Mouse (Mus musculus): ENCODE data around the gene Ahdc1.

Gene Ahdc1

DNA sequence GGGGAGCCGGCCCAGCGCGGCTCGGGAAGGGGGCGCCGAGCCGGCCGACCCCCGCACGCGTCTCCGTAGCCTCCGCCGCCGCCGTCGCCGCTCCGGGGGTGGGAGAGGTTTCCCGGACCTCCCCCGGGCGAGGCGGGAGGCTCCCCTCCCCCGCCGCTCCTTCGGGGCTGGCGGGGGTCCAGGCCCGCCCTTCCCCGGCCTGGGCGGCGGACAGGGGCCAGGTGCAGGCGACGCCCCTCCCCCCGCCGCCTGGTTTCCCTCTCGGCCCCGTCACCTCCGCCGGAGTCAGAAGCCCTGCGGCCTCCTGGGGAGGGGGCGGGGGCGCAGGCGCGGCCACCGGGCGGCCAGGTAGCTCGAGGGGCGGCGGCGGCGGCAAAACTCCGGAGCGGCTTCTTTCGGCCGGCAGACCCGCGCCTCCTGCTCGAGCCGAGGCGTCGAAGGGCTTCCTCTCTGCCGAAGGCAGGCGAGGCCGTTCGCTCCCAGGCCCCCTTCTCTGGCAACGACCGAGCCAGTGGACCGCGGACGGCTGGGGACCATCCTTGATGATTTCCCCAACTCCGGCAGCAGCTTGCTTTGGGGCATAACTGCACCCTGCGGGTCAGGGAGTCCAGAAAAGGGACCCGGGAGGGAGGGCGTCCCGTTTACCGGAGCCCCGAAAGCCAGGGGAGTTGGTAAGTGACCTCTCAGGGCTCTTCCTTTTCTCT, 28.2 kb downstream of the Ahdc1 start:
- no peak for DNase-seq (ENCODE audit: low read depth)

DNA sequence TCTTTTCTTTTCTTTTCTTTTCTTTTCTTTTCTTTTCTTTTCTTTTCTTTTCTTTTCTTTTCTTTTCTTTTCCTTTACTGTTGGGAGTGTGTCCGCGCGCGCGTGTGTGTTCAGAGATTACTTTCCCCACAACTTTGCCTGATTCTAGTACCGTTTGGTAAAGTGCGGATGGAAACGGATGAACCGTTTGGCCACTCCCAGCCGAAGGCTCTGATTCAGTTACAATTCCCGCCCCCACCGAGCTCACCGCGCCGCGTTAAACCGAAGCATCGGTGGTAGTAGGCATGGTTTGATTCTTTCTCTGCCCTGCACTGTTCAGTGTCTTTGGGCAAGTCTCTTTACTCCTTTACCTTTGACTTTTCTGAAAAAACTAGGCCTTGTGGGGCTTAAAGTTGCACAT, 28.8 kb downstream of the Ahdc1 start:
- DNase-seq (ENCODE audit: low read depth): no peak

DNA sequence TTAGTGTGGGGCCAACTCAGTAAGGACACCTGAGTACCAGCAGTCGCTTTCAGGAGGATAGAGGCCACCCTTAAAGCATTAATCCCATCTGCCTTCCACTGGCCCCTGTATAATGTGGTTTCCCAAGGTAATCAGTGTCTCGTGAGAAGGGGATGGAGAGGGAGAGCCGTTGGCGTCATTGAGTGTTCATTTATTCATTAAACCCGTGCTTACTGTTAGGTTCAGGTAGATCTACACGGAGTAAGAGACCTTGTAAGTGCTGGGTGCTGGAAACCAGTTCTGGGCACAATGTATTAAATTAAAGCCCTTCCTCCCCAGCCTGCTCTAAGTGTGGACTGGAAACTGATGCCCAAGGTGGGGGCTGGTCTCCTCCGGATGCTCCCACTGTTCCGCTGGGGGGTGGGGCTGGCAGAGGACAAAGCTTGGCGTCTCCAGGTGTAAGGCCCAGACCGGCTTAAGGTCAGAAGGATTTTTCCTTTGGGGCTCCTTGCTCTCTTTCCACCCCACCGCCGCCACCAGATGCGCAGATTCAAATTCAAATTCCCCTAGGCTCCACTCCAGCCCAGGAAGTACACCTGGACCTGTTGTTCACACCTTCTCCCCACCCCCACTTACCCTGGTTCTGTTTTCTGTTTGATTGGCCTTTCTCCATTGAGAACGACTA, 29.3 kb downstream of the Ahdc1 start:
- no peak for DNase-seq (ENCODE audit: low read depth)

DNA sequence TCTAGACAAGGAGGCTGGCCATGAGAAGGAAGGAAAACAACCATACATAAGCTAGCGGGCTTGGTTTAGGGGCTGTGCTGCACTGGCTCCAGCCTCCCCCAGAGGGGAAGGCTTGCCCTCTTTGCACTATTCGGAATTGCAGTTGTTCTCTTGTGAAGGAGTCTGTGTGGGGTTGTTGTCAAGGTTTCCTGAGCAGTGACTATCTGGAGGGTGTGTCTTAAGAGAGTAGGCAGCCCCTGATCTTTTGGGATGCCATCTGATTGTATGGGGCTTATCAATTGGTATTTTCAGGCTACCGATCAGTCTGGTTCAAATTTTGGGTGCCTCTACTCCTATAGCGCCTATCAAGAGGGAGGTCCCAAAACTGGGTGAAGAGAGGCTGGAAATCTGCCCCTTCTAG, 31.2 kb downstream of the Ahdc1 start:
- no peak for DNase-seq (ENCODE audit: low read depth)

DNA sequence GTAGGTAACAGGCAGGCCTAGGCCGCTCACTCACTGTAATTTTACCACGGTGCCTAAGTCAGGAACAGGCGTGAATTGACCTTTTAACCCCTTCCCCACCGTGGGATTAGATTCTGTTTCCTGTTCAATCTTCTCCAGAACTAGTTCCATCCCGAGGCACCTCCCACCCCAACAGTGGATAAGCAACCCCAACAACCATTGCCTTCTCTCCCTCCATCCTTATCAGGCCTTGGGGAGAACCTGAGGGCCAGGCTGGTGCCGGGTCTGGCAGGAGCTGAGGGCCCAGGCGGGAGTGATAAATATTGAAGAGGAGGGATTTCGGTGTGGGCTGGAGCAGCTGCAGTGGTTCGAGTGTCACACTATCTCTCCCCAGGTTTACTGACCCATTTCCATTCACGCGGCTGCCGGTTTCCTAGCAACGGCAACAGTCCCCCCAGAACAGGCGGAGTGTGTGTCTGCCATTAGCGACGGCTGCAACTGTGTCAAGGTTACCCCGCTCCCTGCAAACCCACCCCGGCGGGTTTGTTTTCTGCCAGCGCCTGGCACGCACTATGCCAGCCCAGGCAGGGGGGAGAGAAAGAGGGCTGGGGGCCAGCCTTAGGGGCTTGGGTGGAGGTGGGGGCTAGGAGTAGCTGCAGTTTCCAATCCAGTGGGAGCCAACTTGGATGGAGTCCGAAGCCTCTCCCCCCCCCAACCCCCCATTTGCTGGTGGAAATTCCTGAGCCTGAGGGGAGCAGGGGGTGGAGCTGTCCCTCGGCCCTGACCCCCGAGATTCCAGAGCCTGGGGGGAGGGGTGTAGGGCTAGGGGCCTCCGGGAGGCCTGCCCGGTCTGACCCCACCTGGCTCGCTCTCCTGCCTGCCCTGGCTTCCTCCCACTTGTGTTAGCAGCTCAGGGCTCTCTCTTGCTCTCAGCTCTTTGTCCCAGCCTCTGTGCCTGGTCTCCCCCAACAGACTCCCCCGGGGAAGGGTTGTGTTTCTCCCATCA, 31.9 kb downstream of the Ahdc1 start:
- DNase-seq (ENCODE audit: low read depth): no peak

DNA sequence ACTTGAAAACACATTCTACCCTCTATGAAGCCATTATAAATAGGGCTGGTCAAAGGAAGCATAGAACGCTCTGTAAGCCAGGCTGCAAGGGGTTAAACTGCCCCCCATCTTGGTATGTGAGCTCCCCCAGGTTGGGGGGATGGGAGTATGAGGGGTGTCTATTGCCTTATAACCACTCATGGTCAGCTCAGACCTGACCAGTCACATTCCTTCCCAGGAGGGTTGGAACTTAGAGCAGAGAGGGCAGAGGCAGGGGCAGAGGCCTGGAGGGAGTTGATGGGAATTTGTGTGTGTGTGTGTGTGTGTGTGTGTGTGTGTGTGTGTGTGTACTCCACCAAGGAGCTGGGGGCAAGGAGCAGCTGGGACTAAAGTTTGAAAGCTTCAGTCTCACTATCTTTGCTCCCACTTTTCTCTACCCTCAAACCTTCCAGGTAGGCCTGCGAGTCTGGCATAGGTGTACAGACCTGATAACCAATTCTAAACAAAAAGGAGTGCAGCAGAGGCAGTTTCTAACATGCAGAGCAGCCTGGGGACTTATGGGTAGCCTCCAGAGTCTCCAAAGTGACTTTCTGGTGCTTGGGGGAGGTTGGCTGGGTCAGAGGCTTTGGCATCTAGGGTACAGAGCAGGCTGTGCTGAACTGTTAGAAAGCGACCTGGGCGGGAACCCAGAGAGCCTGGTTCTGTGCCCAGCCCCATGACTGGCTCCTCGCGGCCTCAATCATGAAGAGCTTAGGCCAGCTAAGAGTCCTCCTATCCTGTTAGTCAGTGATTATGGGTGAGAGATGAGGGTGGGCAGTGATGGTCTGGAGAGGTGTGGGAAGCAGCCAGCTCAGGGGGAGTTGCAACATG, 33.0 kb downstream of the Ahdc1 start:
- DNase-seq (ENCODE audit: low read depth): no peak

DNA sequence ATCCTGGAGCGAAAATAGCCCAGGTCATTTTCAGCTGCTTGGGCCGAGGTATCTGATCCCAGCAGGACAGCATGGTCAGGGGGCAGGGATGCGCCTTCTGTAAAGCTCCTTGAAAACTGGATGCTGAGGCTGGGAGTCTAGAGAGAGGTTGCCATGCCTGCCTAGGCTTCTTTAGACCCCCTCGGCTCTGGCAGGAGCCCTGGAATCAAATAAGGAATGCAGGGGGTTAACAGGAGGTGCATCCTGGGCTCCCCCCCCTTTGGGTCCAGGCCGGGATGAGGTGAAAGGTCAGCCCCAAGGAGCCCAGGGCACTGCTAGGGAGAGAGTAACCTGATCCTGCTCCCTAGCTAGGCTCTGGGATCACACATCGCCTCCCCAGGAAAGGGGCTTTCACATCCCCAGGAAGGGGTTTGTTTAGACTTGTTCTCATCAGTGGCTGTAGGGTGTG, 33.6 kb downstream of the Ahdc1 start:
- no peak for DNase-seq (ENCODE audit: low read depth)

DNA sequence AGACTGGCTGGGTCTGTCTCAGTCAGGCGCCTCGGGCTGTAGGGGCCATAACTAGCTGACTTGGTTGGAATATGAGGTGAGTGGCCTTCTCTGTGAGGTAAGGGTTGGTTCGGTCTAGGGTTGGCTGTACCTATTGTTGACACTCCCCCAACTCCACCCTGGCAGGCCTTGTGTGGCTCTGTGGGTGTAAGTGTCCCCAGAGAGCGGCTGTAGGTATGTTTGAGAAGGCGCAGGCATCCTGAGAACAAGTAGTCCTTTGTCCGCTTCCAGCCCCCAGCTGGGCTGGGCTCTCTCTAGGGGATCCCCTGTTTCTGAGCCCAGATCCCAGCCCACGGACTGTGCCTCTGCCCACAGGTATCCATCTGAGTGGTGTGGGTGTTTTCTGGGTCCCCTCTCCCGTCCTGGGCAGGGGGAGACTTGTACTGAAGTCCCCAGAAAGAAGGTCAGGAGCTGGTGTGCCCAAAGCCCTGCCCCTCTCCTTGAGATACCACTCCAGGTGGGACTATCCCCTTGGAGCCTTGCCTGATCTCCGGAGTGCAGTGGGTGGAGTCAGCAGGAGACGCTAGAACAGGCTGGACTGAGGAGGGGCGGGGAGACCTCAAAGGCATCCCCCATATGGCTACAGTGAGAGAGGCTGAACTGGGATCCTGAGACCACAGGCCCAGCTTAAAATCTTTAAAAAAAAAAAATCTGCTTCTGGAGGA, 34.9 kb downstream of the Ahdc1 start:
- no peak for DNase-seq (ENCODE audit: low read depth)

DNA sequence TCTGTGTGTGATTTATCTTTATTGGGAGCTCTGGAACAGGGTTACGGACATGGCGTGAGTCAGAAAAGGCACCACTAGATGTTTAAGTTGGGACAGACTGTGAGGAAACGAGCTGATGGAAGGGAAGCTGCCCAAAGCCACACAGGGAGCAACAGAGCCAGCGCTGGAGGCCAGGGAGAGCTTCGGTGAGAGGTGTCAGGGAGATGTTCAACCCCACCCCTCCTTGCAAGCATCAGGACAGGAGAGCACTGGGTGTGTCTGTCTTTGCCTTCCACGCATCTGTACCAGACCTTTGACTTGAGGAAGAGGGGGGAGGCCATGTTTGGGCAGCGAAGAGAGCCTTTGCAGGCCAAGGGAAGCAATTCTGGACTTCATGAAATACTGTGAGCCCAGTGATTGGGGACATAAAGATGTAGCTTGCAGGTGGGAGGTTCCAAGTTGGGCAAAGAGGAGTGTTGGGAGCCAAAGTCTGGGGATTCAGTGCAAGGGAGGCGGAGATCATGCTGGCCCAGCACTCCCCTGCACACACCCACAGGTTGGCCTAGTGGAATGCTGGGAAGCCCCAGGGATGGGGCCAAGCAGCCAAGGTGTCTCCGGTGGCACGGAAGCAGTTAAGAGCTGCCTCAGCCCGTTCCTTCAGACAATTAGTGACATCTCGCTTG, 35.8 kb downstream of the Ahdc1 start:
- DNase-seq (ENCODE audit: low read depth): no peak

DNA sequence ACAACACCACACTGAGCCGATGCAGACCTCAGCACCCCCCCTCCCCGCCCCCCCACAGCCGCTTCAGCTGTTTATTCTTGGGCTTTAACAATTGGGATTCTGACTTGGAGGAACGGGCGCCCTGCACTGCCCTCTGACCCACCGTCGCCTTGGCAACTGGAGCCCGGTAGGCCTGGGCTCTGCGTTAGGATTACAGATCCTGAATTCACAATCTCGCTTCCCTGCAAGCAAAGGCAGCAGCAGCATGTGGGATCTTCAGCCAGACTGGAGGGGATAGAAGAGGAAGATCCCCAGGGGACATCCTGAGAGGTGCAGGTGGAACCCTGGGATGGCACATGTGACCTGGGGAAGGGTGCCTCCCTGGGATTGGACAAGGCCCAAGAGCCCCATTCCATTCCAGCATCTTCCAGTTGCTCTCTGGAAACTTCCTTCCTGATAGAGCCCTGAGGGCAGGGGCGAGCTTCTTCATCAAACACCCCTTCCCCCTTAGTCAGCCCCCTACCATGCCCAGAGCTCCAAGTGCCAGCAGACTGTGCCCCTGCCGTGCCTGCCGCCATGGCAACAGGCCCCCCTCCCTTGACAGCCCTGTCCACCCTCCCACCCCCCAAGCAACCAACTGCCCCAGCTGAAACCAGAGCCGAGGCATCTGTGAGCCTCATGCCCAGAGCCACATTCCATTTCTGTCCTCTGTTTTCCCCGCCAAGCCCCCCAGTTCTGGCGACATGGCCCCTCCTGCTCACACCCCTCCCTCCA, 36.5 kb downstream of the Ahdc1 start:
- DNase-seq (ENCODE audit: low read depth): no peak

DNA sequence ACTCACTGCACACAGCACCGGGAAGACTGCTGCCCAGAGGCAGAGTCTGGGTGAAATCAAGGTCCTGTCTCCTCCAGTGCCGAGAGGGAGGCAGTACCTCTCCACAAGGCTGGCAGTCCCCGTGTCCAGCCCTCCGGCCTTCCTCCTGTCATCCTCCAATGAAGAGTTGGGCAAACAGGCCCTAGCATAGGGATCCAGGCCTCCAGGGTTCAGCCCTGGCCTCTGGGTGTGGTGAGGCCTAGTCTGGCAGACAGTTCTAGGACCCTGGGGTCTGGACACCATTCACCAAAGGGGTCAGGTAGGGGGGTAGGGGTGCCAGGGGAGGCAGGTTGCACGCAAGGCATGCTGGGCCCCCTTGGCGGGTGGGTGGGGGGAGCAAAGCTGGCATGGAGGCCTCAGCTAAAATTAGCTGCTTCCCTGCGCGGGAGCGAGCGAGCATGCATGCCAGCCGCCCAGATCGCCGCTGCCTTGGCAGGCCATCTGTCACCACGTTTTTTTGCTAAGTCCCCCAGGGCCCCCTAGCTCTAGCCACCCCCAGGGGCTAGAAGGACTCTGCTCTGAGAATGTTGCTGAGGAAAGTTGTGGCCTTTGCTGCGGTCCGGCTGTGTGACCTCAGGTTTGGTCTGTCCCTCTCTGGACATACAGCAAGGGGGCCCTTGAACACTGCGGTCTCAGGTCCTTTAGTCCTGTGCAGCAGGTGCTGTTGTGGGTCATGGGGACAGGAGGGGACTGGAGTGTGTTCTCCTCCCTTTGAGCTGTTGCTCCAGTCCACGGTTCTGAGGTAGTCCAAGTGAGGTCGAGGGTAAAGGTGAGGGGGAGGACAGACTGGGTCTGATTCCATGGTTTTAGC, 38.2 kb downstream of the Ahdc1 start:
- DNase-seq (ENCODE audit: low read depth): no peak

DNA sequence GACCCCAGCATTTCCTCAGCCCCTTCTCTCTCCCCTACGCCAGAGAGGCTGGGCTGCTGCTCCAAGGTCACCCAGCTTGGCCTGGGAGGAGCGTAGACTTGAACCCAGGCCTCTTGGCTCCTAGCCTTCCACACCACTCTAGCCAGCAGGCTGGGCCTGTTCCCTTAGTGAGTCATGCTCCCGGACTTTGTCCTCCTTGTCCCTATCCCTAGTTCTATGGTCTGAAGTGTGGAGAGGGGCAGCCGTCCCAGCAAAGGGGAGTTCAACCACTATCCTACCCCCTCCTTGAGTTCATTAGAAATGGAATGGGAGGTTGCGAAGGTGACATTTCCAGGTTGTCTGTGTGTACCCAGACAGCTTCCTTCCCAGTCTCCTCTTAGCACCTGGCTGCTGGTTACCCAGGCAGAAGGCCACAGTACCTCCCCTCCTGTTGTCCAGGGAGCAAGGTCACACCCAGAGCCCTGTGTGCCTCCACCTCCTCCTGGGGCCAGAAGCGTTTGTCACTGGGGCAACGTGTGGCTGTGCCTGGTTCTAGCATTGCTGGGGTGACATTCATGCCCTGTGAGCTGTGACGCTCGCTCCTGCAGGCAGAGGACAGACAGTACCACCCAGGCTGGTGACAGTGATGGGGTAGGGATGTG, 39.3 kb downstream of the Ahdc1 start:
- no peak for DNase-seq (ENCODE audit: low read depth)

DNA sequence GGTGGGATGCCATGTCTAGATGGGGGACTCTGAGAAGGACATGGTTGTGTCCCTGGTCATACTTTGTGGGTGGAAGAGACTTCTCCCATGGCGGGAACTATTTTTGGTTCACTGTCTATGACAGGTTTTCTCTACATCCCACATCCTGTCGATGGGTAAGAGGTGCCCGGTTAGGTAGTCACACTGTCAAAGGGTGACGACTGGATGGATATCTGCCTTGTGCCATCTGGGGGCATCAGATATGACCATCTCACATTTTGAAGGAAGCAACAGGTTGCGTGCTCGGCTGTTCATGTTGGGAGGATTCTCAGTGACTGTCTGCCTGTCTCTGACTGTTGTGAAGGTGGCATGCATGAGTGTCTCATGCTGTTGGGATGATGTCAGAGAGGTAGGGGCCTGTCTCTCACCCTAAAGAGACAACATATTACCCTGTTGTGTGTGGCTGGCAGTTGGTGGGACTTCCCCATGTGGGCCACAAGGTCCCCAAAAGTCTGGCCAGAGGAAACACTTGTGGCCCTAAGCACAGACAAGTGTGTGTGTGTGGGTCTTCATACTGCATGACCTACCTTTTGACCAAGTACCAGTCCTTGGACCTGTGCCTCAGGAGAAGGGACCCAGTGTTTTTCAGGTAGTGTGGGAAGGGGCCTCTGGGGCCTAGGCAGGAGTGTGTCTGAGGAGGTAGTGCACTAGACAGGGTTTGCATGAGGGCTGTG, 39.9 kb downstream of the Ahdc1 start:
- DNase-seq (ENCODE audit: low read depth): no peak

DNA sequence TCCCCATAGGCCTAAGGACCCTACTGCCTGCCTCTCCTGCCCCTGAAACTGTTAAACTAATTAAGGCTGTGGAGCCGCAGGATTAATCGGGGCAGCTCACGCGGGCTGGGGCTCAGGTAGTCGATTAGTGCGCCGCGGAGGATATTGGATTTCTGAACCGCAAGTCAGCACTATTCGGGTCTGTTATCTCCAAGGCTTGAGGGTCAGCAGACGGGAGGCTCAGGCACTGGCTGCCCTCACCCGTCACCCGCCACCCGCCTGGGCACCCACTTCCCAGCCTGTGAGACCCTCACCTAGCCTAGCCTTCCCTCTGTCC, 40.4 kb downstream of the Ahdc1 start:
- no peak for DNase-seq (ENCODE audit: low read depth)

DNA sequence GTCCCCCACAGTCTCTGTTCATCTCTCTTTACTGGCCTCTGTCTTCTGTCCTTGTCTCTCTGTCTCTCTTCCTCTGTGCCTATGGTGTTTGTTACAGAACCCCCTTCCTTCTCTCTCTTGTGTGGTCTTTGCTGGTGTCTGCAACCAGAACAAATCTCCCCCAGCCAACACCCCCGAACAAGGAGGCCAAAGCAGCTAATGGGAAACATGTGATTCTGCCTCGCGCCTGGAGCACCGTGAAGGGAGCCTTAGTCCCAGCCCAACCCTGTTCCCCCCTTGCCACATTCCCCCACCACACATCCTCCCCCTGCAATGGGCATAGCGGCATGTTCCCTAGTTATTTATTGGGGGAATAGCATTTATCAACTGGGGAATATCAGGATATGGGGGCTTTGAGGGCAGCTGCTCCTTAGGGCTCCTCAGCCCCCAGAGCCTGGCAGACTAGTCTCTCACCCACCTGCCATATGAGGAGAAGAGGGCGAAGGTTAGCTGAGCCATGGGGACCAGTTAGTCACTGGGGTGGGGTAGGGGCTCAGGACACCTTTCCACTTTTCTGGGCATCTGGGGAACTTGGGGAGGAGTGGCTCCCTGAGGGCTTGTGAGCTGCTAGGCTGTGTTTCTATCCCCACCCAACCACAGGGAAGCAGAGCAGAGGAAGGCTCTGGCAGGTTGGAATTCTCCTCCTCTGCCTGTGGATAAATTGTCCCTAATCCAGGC, 41.1 kb downstream of the Ahdc1 start:
- DNase-seq (ENCODE audit: low read depth): no peak

DNA sequence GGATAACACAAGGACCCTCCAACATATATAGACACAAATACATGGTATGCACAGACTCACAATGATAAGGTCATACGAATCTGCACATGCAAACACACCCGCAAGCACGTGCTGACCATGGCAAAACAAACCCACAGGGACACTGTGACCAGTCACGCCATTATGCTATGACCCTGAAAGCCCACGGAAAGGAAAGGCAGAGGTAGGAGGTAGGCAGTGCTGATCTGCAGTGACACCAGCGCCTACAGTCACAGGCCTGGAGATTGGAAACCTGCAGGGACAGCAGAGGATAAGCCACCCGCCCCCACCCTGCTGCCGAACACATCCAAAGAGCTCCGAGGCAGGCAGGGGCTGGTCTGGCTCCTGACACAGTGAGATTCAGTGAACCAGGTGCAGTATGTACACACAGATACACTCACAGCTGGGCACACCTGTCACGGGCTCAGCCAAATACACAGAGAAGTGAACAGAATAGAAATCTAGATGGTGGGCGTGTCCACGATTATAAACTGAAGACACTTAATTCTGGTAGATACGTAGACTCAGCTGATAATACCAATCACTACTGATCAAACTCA, 42.0 kb downstream of the Ahdc1 start:
- no peak for DNase-seq (ENCODE audit: low read depth)

DNA sequence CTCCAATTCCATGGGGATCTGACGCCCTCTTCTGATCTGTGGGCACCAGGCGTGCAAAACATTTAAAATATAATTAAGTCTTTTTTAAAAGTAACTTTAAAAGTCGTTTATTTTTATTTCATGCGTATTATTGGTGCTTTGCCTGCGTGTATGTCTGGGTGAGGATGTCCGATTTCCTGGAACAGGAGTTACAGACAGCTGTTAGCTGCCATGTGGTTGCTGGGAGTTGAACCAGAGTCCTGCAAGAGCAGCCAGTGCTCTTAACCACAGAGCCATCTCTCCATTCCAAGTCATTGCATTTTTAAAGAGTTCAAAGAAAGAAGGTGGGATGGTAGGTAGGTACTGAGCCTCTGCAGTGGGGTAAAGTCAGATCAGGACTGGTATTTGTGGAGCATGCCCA, 43.5 kb downstream of the Ahdc1 start:
- no peak for DNase-seq (ENCODE audit: low read depth)
